Mouse (Mus musculus) thymus, postnatal 25 days (tissue): ENCODE measurements at regions not wholly inside any gene's neighbourhood (a gene's known extent, or its start where the extent isn't known, plus 50 kb on each side); places are given as distances from the start of the nearest gene placed in this dataset.

ENCODE experiments used
- DNase-seq: peaks from one replicate; pipeline ENCODE4 v3.0.0; 2022

- DNase-seq = no peak
Observed at GRCm38 (mm10) chr11:71976724-71977481, 60.4 kb downstream of the Aipl1 start.

- DNase-seq = no peak
Observed at GRCm38 (mm10) chr11:71971351-71971750, 66.0 kb downstream of the Aipl1 start.

- DNase-seq = no peak
Observed at GRCm38 (mm10) chr11:71962306-71962705, 75.0 kb downstream of the Aipl1 start.

GRCm38 (mm10) chr11:71952533-71952932 lies 84.8 kb downstream of the Aipl1 start:
- DNase-seq = no peak

DNA sequence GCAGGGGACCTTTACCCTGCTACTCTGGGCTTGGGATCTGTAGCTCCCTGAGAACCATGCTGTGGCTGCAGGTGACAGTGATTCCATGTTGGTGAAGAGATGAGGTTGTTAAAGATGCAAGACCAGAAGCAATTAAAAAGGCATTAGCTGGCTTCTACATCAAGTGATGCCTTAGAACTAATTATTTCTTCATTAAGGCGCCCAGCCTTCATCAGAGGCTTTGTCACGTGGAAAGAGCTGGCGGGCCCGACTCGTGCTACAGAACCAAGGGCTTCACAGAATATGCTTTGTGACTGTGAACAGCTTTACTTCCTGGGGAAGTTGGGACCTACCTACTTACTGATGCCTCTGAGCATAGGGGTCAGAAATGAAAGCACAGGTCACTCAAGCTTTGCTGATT lies 90.1 kb downstream of the Aipl1 start:
- DNase-seq = no peak

DNA sequence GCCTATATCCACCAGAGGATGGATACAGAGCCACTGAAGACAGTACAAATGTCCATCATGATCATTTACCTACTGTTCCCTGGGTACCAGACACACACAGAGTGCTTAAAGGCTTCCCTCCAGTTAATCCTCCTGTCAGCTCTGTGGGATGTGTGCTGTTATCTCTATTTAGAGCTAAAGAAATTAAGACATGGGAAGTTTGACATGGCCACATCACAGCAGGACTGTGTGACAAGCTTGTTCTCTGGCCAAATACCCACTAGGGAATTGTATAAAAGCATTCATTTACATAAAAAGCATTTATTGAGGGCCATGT lies 92.3 kb downstream of the Aipl1 start:
- DNase-seq = no peak

DNA sequence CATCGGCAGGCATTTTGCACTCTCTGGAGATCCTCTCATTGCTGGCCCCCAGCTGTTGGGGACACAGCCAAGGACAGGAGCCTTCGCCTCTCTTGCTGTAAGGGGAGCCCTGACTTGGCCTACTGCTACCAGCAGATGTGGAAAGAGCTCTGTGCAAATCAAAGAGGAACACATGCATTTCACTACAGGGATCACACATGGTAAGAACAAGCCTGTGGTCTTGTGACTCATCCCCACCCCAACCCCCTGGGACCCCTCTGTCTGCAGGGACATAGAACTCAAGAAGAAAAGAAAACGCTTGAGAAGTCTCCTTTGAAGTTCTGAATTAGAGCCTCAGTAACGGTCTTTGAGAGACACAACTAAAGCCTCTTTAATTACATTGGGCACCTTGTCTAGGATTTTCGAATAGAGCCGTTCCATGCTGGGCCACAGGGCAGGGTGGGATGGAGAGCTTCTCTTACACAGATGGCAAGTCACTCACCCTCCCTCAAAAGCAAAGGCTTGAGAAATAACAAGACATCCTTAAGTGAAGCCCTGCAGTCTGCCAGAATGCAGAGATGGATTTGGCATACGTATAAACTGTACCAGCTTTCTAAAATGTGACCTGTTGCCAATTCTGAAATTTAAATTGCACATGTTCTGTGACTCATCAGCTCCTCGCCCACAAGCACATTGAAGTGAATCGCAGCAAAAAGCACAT lies 92.8 kb downstream of the Aipl1 start:
- no peak for DNase-seq

- DNase-seq = no peak
Observed at GRCm38 (mm10) chr11:71943512-71943911, 93.8 kb downstream of the Aipl1 start.

GRCm38 (mm10) chr11:71939066-71939465 lies 98.2 kb downstream of the Aipl1 start:
- no peak for DNase-seq

- no peak for DNase-seq
Observed at GRCm38 (mm10) chr11:71937108-71937507, 100.2 kb downstream of the Aipl1 start.

GRCm38 (mm10) chr11:71929716-71930488 lies 107.4 kb downstream of the Aipl1 start:
- no peak for DNase-seq

GRCm38 (mm10) chr11:71914665-71915064 lies 122.6 kb downstream of the Aipl1 start:
- no peak for DNase-seq

DNA sequence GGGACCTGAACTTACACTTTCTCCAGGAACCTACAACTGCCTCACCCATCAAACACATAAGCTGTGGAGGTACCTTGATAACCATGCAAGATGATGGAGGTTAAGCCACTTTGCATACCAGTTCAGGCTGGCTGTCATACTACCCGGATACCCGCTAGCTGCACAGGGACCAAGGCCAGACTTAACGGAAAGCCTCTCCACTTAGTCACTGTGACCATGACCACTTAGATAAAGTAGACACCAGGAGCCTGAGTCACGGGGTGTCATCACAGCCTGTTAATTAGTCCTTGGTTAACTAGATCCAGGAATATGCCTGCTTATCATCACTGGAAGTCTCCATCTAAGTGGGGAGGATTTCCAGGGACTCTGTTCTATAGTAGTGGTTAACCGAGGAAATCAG lies 124.7 kb downstream of the Aipl1 start:
- no peak for DNase-seq

DNA sequence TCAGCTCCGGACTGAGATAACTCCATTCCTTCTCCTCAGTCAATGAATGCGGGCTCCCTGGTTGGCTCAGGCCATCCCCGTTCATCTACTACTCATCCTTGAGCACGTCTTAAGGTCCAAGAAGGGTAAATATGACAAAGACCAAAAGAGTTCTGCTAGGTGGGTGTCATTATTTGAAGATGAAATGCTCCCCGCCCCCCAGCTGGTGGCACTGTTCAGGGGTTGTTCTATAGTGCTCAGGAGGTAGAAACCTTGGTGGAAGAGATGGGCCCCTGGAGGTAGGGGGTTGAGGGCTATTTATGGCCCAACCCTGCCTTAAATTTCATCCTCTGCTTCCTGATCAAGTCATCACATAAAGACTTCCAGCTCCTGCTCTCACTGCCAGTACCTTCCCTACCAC lies 126.0 kb downstream of the Aipl1 start:
- no peak for DNase-seq

- DNase-seq = no peak
Observed at GRCm38 (mm10) chr11:71908616-71909015, 128.7 kb downstream of the Aipl1 start.

- no peak for DNase-seq
Observed at GRCm38 (mm10) chr11:71903020-71903410, 134.3 kb downstream of the Aipl1 start.

DNA sequence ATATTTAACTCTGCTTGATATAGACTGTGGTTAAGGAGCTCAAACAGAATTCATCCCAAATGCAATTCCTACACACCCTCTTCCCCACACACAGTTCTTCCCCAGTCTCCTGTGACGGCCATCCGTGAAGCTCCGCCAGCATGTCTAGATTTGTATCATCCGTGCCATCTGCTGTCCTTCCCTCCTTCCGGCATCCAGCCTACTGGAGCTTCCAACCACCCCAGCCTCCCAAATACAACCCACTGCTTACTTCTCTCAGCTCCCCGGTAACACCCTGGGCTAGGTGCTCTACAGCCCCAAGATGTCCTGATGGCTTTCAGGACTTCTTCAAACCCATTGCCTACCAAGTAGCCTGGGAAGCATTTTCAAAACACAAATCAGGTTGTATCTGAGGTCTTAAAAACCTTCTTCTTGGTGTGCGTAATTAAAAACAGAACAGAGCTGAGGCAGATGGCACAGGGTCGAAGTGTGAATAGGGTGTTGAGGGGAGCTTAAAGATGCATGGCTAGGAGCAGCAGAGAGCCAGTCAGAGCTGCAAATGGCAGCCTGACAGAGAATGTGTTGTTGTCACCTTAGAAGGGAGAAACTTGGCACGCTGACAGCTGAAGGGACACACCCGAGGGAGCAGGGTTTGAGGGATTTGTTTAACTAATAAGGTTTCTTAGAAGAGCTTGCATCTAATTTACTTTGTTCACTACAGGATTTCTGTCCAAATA lies 134.8 kb downstream of the Aipl1 start:
- no peak for DNase-seq

DNA sequence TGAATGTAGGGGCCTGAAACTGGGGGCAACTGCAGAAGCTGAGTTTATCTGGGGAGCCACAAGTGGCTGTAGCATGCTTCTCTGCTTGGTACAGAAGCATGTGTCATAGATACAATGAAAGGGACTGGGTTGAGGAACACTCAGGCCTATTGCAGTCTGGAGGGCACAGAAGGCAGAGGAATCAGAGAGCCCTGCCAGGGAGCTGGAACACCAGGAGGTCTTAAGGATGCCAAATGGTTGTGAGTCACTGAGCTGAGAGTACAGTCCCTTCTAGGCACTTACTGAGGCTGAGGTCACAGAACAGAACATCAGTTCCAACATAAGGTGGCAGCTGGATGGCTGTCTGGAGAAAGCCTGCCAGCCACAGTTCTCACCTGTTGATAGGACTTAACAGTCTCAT lies 136.5 kb downstream of the Aipl1 start:
- DNase-seq = no peak

GRCm38 (mm10) chr11:71897551-71897950 lies 139.8 kb downstream of the Aipl1 start:
- DNase-seq = no peak

DNA sequence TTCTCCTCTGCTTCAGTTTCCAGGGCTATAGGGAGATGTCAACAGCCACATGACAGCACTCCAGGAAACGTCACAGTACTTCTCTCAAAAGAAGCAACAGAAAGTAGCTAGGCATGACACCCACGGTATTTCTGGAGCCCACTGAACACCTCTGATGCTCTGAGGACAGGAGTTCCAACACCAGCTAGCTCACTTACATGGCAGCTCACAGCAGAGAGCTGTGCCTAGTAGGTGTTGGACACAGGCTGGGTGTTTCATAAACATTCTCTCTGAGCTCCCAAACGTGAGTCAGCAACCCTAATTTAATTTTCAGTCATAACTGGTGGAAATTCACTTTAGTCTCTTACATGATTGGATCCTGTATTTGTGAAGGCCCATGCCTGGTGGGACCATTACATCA lies 140.2 kb downstream of the Aipl1 start:
- no peak for DNase-seq

GRCm38 (mm10) chr11:71891181-71891580 lies 141.5 kb downstream of the Wscd1 start:
- DNase-seq = no peak

- no peak for DNase-seq
Observed at GRCm38 (mm10) chr11:71889161-71889560, 139.4 kb downstream of the Wscd1 start.

DNA sequence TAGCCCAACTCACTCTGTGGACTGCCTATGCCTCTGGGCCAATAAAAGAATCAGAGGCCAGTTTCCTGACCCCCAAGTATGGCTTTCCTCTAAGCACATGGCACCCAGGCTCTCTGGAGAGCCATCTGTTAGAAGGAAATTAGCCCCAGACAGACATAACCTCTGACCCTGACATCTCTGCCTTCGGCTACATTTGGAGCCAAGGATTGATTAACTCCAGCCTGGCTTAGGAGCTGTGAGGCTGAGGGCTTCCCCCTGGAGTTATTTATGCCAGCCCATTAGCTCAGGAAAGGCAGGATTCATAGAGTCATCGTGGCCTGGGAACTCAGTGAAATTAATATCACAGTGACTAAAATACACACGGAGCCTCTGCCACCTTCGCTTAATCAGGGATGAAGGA lies 137.5 kb downstream of the Wscd1 start:
- no peak for DNase-seq
